Mouse (Mus musculus) heart, adult 2 months (tissue): Measurements from ENCODE around the gene Spag6l.

Source experiments
- CTCF ChIP-seq: fragments of 200-600 bp; IDR thresholded peaks from 2 replicates; pipeline ENCODE4 v1.8.1; 2022; ENCODE audit warnings: antibody characterized with exemption, mild to moderate bottlenecking, moderate library complexity
- POLR2A ChIP-seq: fragments of 200-500 bp; IDR thresholded peaks from 2 replicates; pipeline ENCODE4 v1.6.1; 2011; ENCODE audit warnings: mild to moderate bottlenecking, low read depth, low read length, control low read depth; ENCODE audit not compliant: insufficient read depth

- TF ChIP-seq CTCF, result no peak
- no peak for TF ChIP-seq POLR2A
These were observed 415 bp upstream of the Spag6l start for GRCm38 (mm10) chr16:16829671-16830070.
